Mouse (Mus musculus): ENCODE measurements at regions not wholly inside any gene's neighbourhood (a gene's known extent, or its start where the extent isn't known, plus 50 kb on each side); places are given as distances from the start of the nearest gene placed in this dataset.

GRCm38 (mm10) chr10:41018888-41019287 lies 53.2 kb downstream of the Gpr6 start:
- DNase-seq (ENCODE audit: low spot score in 2 of 2), result no peak

GRCm38 (mm10) chr10:41016547-41016946 lies 55.5 kb downstream of the Gpr6 start:
- no peak for DNase-seq (ENCODE audit: low spot score in 2 of 2)

- peak; percentile 49 to 52 for DNase-seq (ENCODE audit: low spot score in 2 of 2)
Observed at GRCm38 (mm10) chr10:41015654-41016053, 56.4 kb downstream of the Gpr6 start.

- DNase-seq (ENCODE audit: low spot score in 2 of 2), result no peak
Observed at GRCm38 (mm10) chr10:41010585-41010984, 61.5 kb downstream of the Gpr6 start.

- no peak for DNase-seq (ENCODE audit: low spot score in 2 of 2)
Observed at GRCm38 (mm10) chr10:41007866-41008265, 64.2 kb downstream of the Gpr6 start.

GRCm38 (mm10) chr10:41006634-41007033 lies 65.5 kb downstream of the Gpr6 start:
- DNase-seq (ENCODE audit: low spot score in 2 of 2), result no peak

GRCm38 (mm10) chr10:41005776-41006175 lies 66.3 kb downstream of the Gpr6 start:
- DNase-seq (ENCODE audit: low spot score in 2 of 2), result no peak

- DNase-seq (ENCODE audit: low spot score in 2 of 2), result no peak
Observed at GRCm38 (mm10) chr10:41004753-41005152, 67.3 kb downstream of the Gpr6 start.

GRCm38 (mm10) chr10:41004044-41004689 lies 67.9 kb downstream of the Gpr6 start:
- DNase-seq (ENCODE audit: low spot score in 2 of 2), result peak; percentile 40 to 45

GRCm38 (mm10) chr10:41003197-41003596 lies 68.9 kb downstream of the Gpr6 start:
- DNase-seq (ENCODE audit: low spot score in 2 of 2), result no peak

GRCm38 (mm10) chr10:41000965-41001364 lies 71.1 kb downstream of the Gpr6 start:
- DNase-seq (ENCODE audit: low spot score in 2 of 2), result no peak

GRCm38 (mm10) chr10:40999486-40999885 lies 72.6 kb downstream of the Gpr6 start:
- DNase-seq (ENCODE audit: low spot score in 2 of 2), result no peak

GRCm38 (mm10) chr10:40998799-40999198 lies 73.3 kb downstream of the Gpr6 start:
- DNase-seq (ENCODE audit: low spot score in 2 of 2), result no peak

- DNase-seq (ENCODE audit: low spot score in 2 of 2), result peak in 1 of 2 experiments; percentile 36
Observed at GRCm38 (mm10) chr10:40998330-40998729, 73.8 kb downstream of the Gpr6 start.

GRCm38 (mm10) chr10:40997606-40998005 lies 74.5 kb downstream of the Gpr6 start:
- no peak for DNase-seq (ENCODE audit: low spot score in 2 of 2)
